Mouse (Mus musculus): ENCODE data around the gene Skint8. TPM values are rescaled to one million over a fixed set of nuclear protein-coding genes. Genes with fewer than 3 reads are reported as not detected.
A peak's percentile ranks its signal among the peaks of the same experiment; 100 is the strongest.
"Not testable (repeated sequence)": the region's sequence is repeated elsewhere in the genome, so short reads cannot be mapped to it uniquely, and the experiment has no call there.

Gene Skint8
- polyA plus RNA-seq, 1 experiment: not detected

- no peak for TF ChIP-seq CTCF (IDR thresholded peaks at IDR 0.05; ENCODE audit: borderline replicate concordance, extremely low read depth, insufficient read depth, insufficient read length)
- no peak for TF ChIP-seq POLR2A (IDR thresholded peaks at IDR 0.05; ENCODE audit: borderline replicate concordance, extremely low read depth, insufficient read depth, insufficient read length, poor library complexity, severe bottlenecking)
- DNase-seq (ENCODE audit: low read depth): peak; percentile 3
Observed at GRCm38 (mm10) chr4:111961309-111961708, 42.1 kb downstream of the Skint8 start.

GRCm38 (mm10) chr4:111963241-111963640 lies 44.0 kb downstream of the Skint8 start:
- DNase-seq (ENCODE audit: low read depth): not testable (repeated sequence)

GRCm38 (mm10) chr4:111963669-111964068 lies 44.5 kb downstream of the Skint8 start:
- DNase-seq (ENCODE audit: low read depth): no peak
- TF ChIP-seq CTCF (IDR thresholded peaks at IDR 0.05; ENCODE audit: borderline replicate concordance, extremely low read depth, insufficient read depth, insufficient read length) (no peak), POLR2A (IDR thresholded peaks at IDR 0.05; ENCODE audit: borderline replicate concordance, extremely low read depth, insufficient read depth, insufficient read length, poor library complexity, severe bottlenecking) (no peak)

- TF ChIP-seq CTCF (IDR thresholded peaks at IDR 0.05; ENCODE audit: borderline replicate concordance, extremely low read depth, insufficient read depth, insufficient read length) (no peak), POLR2A (IDR thresholded peaks at IDR 0.05; ENCODE audit: borderline replicate concordance, extremely low read depth, insufficient read depth, insufficient read length, poor library complexity, severe bottlenecking) (no peak)
- no peak for DNase-seq (ENCODE audit: low read depth)
Observed at GRCm38 (mm10) chr4:111972623-111973022, 53.4 kb downstream of the Skint8 start, which contains the start of gene Skint7. Skint7 (plus strand) TSS chr4:111972923.

Other genes with a start within 250 kb of the Skint8 start
- 8.3 and 12.2 TPM in 2 replicates for gene Spata6, start 199.4 kb upstream of the Skint8 start, polyA plus RNA-seq (2012; rRNA removed)
- gene Slc5a9, start 16.5 kb upstream of the Skint8 start, polyA plus RNA-seq (2012; rRNA removed): 0.01 and 0.21 TPM in 2 replicates
- not detected in 2 replicates for gene Skint7, start 53.5 kb downstream of the Skint8 start, polyA plus RNA-seq (2012; rRNA removed)
- not detected in 2 replicates for gene Skint1, start 86.9 kb downstream of the Skint8 start, polyA plus RNA-seq (2012; rRNA removed)
- not detected in 2 replicates for gene Skint4, start 152.6 kb downstream of the Skint8 start, polyA plus RNA-seq (2012; rRNA removed)

Data from brain, embryonic 14.5 days (tissue).